Mouse (Mus musculus): Measurements from ENCODE around the gene Tubg1.

GRCm38 (mm10) chr11:101131701-101132100 lies 12.0 kb downstream of the Tubg1 start:
- no peak for TF ChIP-seq EP300 (IDR thresholded peaks at IDR 0.05; ENCODE audit: insufficient read depth, low read depth, low read length)
- TF ChIP-seq POLR2A (IDR thresholded peaks at IDR 0.05; ENCODE audit: insufficient read depth, low read depth, low read length) = no peak
- peak; percentile 52 for TF ChIP-seq CTCF (IDR thresholded peaks at IDR 0.05)

All from heart, adult 2 months (tissue).